Mouse (Mus musculus) neural tube, embryonic 11.5 days (tissue): ENCODE results near the gene Rdh1. TPM values are rescaled to one million over a fixed set of nuclear protein-coding genes. Genes with fewer than 3 reads are reported as not detected.
"Not testable (repeated sequence)": the region's sequence is repeated elsewhere in the genome, so short reads cannot be mapped to it uniquely, and the experiment has no call there.

Source experiments
- ATAC-seq: fragments of 200-750 bp; cut with Nextera tagmentation; 2 replicates; pipeline ENCODE4 v1.8.0; 2017; ENCODE audit warnings: moderate number of reproducible peaks, mild to moderate bottlenecking, moderate TSS enrichment, moderate library complexity; ENCODE audit not compliant: insufficient read depth, low FRiP score, low TSS enrichment
- DNase-seq: peaks from one replicate; pipeline ENCODE4 v3.0.0-alpha.2; 2015; ENCODE audit warnings: low spot score
- H3K27ac ChIP-seq: fragments of 300-500 bp; sonication (generic); 2 replicates; pipeline ENCODE4 v1.5.1; 2014; ENCODE audit warnings: low read depth, mild to moderate bottlenecking, low read length
- H3K27me3 ChIP-seq: fragments of 300-500 bp; sonication (generic); 2 replicates; pipeline ENCODE4 v1.6.1; 2014; ENCODE audit warnings: mild to moderate bottlenecking, low read length, mixed read lengths; ENCODE audit not compliant: control insufficient read depth, insufficient read depth
- H3K36me3 ChIP-seq: fragments of 300-500 bp; sonication (generic); 2 replicates; pipeline ENCODE4 v1.6.1; 2014; ENCODE audit warnings: mild to moderate bottlenecking, low read length, moderate library complexity, mixed read lengths; ENCODE audit not compliant: control insufficient read depth, insufficient read depth
- H3K4me1 ChIP-seq: fragments of 300-500 bp; sonication (generic); 2 replicates; pipeline ENCODE4 v1.6.1; 2014; ENCODE audit warnings: low read length, mixed read lengths; ENCODE audit not compliant: control insufficient read depth, insufficient read depth
- H3K4me2 ChIP-seq: fragments of 300-500 bp; sonication (generic); 2 replicates; pipeline ENCODE4 v1.6.1; 2014; ENCODE audit warnings: low read depth, mild to moderate bottlenecking, moderate library complexity
- H3K4me3 ChIP-seq: fragments of 300-500 bp; sonication (generic); 2 replicates; pipeline ENCODE4 v1.5.1; 2014; ENCODE audit warnings: low read depth, low read length
- H3K9ac ChIP-seq: fragments of 300-500 bp; sonication (generic); 2 replicates; pipeline ENCODE4 v1.6.1; 2014; ENCODE audit warnings: mild to moderate bottlenecking, low read length
- H3K9me3 ChIP-seq: fragments of 300-500 bp; sonication (generic); 2 replicates; pipeline ENCODE4 v1.6.1; 2016; ENCODE audit warnings: low read length; ENCODE audit not compliant: control insufficient read depth
- WGBS: fragments of 180-500 bp; shearing (Covaris S2); extraction: QIAGEN DNeasy Blood & Tissue Kit; methylation state at CpG from one replicate; pipeline ENCODE4 v1.1.7; 2014; 5-methylcytosine and 5-hydroxymethylcytosine counted together
- polyA plus RNA-seq: library from polyadenylated mRNA; unstranded; fragments of >200 nt; fragmentation: Nextera tagmentation; extraction: Ambion mirVana; gene quantifications from 2 replicates; pipeline ENCODE4 v1.2.1, GENCODE M21; 2014

Rdh1 gene
- polyA plus RNA-seq, 1 experiment from 2014 or later = not detected

GRCm38 (mm10) chr10:127800891-127801290 is 41.4 kb downstream of the Rdh1 start, which contains the start of gene Rdh16:
Rdh16 (plus strand) TSS chr10:127801152.
- no peak for ATAC-seq
- Histone ChIP-seq H3K4me1 (no peaks in the 10 kb centered on the region), H3K4me2 (no peak within 1 kb of the TSS)

GRCm38 (mm10) chr10:127801612-127802011 is 42.1 kb downstream of the Rdh1 start:
- DNase-seq (no peak), ATAC-seq (no peak)
- no peak overlapping the region for H3K4me2 ChIP-seq
- 93% methylated on average over 2 of the region's 2 CpGs for WGBS
- no peak overlapping the region for H3K9ac ChIP-seq
- no peaks in the 10 kb centered on the region for H3K36me3 ChIP-seq
- H3K4me3 ChIP-seq = no peak overlapping the region
- H3K27ac ChIP-seq = no peak overlapping the region
- no peaks in the 10 kb centered on the region for H3K9me3 ChIP-seq
- H3K4me1 ChIP-seq = no peaks in the 10 kb centered on the region
- no peaks in the 10 kb centered on the region for H3K27me3 ChIP-seq

More at GRCm38 (mm10) chr10:127800891-127801290, 41.4 kb downstream of the Rdh1 start, which contains the start of gene Rdh16:
- H3K9ac ChIP-seq = no peak within 1 kb of the TSS
- no peaks in the 10 kb centered on the region for H3K9me3 ChIP-seq
- no peak for DNase-seq
- H3K36me3 ChIP-seq = no peaks in the 10 kb centered on the region
- H3K27ac ChIP-seq = no peak within 1 kb of the TSS
- no peak within 1 kb of the TSS for H3K4me3 ChIP-seq
- 89% methylated on average over 6 of the region's 6 CpGs for WGBS
- no peaks in the 10 kb centered on the region for H3K27me3 ChIP-seq

GRCm38 (mm10) chr10:127802236-127802635 is 42.7 kb downstream of the Rdh1 start:
- Histone ChIP-seq H3K4me1 (no peaks in the 10 kb centered on the region), H3K27me3 (no peaks in the 10 kb centered on the region), H3K9me3 (no peaks in the 10 kb centered on the region), H3K4me2 (no peak overlapping the region), H3K36me3 (no peaks in the 10 kb centered on the region), H3K27ac (no peak overlapping the region), H3K4me3 (no peak overlapping the region), H3K9ac (no peak overlapping the region)
- DNase-seq (no peak), ATAC-seq (no peak)
- 78% methylated on average over 5 of the region's 5 CpGs for WGBS

GRCm38 (mm10) chr10:127804416-127804815 is 44.9 kb downstream of the Rdh1 start:
- 75% methylated on average over 7 of the region's 7 CpGs for WGBS

GRCm38 (mm10) chr10:127815888-127816287 is 56.4 kb downstream of the Rdh1 start:
- no peak overlapping the region for H3K4me3 ChIP-seq
- no peak overlapping the region for H3K27ac ChIP-seq
- H3K4me1 ChIP-seq = no peaks in the 10 kb centered on the region
- no peaks in the 10 kb centered on the region for H3K36me3 ChIP-seq
- no peak for ATAC-seq
- no peaks in the 10 kb centered on the region for H3K27me3 ChIP-seq
- H3K4me2 ChIP-seq = no peak overlapping the region
- no peak overlapping the region for H3K9ac ChIP-seq
- no peaks in the 10 kb centered on the region for H3K9me3 ChIP-seq
- DNase-seq = no peak

More at GRCm38 (mm10) chr10:127804416-127804815, 44.9 kb downstream of the Rdh1 start:
- DNase-seq = no peak
- H3K9ac ChIP-seq = no peak overlapping the region
- H3K4me1 ChIP-seq = no peaks in the 10 kb centered on the region
- H3K9me3 ChIP-seq = no peaks in the 10 kb centered on the region
- no peak overlapping the region for H3K27ac ChIP-seq
- no peaks in the 10 kb centered on the region for H3K36me3 ChIP-seq
- no peak overlapping the region for H3K4me3 ChIP-seq
- H3K4me2 ChIP-seq = no peak overlapping the region
- no peak for ATAC-seq
- H3K27me3 ChIP-seq = no peaks in the 10 kb centered on the region

GRCm38 (mm10) chr10:127817268-127817910 is 57.9 kb downstream of the Rdh1 start:
- H3K4me1 ChIP-seq, H3K9ac ChIP-seq, H3K9me3 ChIP-seq, H3K36me3 ChIP-seq, H3K4me3 ChIP-seq, H3K27me3 ChIP-seq, DNase-seq, H3K4me2 ChIP-seq, H3K27ac ChIP-seq, ATAC-seq: not testable (repeated sequence)
- WGBS = 80% methylated on average over 4 of the region's 4 CpGs

Other genes with a start within 250 kb of the Rdh1 start
- gene Ndufa4l2, start 244.8 kb upstream of the Rdh1 start, polyA plus RNA-seq = 2.4 and 3.4 TPM in 2 replicates
- 82.1 and 91.5 TPM in 2 replicates for gene Shmt2, start 237.3 kb upstream of the Rdh1 start, polyA plus RNA-seq
- 45.7 and 46.8 TPM in 2 replicates for gene Nxph4, start 225.2 kb upstream of the Rdh1 start, polyA plus RNA-seq
- gene Lrp1, start 138.6 kb upstream of the Rdh1 start, polyA plus RNA-seq = 60.2 and 68.2 TPM in 2 replicates
- 6.1 and 6.8 TPM in 2 replicates for gene Stat6, start 116.7 kb upstream of the Rdh1 start, polyA plus RNA-seq
- 9.3 and 10.6 TPM in 2 replicates for gene Nemp1, start 92.8 kb upstream of the Rdh1 start, polyA plus RNA-seq
- 6.2 and 7.8 TPM in 2 replicates for gene Nab2, start 91.2 kb upstream of the Rdh1 start, polyA plus RNA-seq
- gene Myo1a, start 54.6 kb upstream of the Rdh1 start, polyA plus RNA-seq = 0.56 and 0.76 TPM in 2 replicates
- gene Tac2, start 35.2 kb upstream of the Rdh1 start, polyA plus RNA-seq = 0.49 and 0.57 TPM in 2 replicates
- 7.0 and 8.0 TPM in 2 replicates for gene Zbtb39, start 20.2 kb upstream of the Rdh1 start, polyA plus RNA-seq
- 0.29 and 0.38 TPM in 2 replicates for gene Gpr182, start 8.0 kb upstream of the Rdh1 start, polyA plus RNA-seq
- 0.13 TPM in 1 of 2 replicates, not detected in the other for gene Rdh16f1, start 66 bp downstream of the Rdh1 start, polyA plus RNA-seq
- gene Rdh9, start 16.7 kb downstream of the Rdh1 start, polyA plus RNA-seq = not detected in 2 replicates
- gene Rdh16, start 41.4 kb downstream of the Rdh1 start, polyA plus RNA-seq = not detected in 2 replicates
- gene Rdh19, start 90.2 kb downstream of the Rdh1 start, polyA plus RNA-seq = not detected in 2 replicates
- gene Rdh16f2, start 106.8 kb downstream of the Rdh1 start, polyA plus RNA-seq = not detected in 2 replicates
- gene Rdh7, start 129.1 kb downstream of the Rdh1 start, polyA plus RNA-seq = not detected in 2 replicates
- gene Sdr9c7, start 138.8 kb downstream of the Rdh1 start, polyA plus RNA-seq = not detected in 2 replicates
- gene Hsd17b6, start 247.9 kb downstream of the Rdh1 start, polyA plus RNA-seq = not detected in 2 replicates